Mouse (Mus musculus): Measurements from ENCODE around the gene Trim68.

DNA sequence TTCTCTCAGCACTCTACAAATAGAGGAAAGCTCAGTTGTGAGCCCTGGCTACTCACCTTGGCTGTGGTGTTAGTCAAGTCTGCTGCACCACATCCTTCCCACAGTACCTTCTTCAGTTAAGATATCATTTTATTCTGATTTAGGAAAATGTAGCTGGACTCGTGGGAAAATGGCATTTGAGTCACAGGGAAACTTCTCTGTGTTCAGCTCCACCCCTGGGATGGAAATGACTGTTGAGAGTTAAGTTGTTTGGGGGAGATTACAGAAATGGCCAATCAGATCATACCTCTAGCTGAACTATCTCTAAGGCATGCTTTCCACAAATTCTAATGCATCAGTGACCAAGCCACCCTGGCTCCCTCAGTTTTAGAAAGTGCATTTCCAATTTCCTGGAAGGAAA, 31.8 kb upstream of the Trim68 start, which contains the start of gene Olfr33:
- TF ChIP-seq CTCF (IDR thresholded peaks at IDR 0.05; ENCODE audit: control insufficient read depth, insufficient read depth, low read length) = no peak
- TF ChIP-seq POLR2A (IDR thresholded peaks at IDR 0.05; ENCODE audit: borderline replicate concordance, control insufficient read depth, low read depth, low read length) = no peak

All from bone marrow, adult 2 months (tissue).